In genomic region chr9:121889927-121890440, GRCm38 (mm10) we compare ENCODE assay signal across 14 mouse cellular contexts. TPM values are rescaled to one million over a fixed set of nuclear protein-coding genes. Genes with fewer than 3 reads are reported as not detected.
DNase-seq lines count a peak whose midpoint lies in the region; ATAC-seq lines count a peak whose summit lies in the region.
"Had no signal": no experiment of that assay in that cellular context is flagged by ENCODE, and none has a peak within 500 bp of the region (broad histone marks: within the 10 kb centered on the region; RNA-seq: fewer than 3 reads in every experiment).

No protein-coding gene starts in this region.

- no peak overlapping the region for H3K4me3 ChIP-seq in liver, embryonic 12.5 days
- H3K4me3 ChIP-seq in liver, embryonic 11.5 days (ENCODE audit: low read depth, low read length): no peak overlapping the region
- H3K4me3 ChIP-seq in heart, embryonic 14.5 days (ENCODE audit: control insufficient read depth in 1 of 2, insufficient read depth in 1 of 2, low read depth in 1 of 2, low read length in 2 of 2): no peak overlapping the region
- H3K4me3 ChIP-seq: midbrain, embryonic 10.5 days had no signal

- H3K4me1 ChIP-seq in liver, embryonic 12.5 days: peaks cover 7% of the 10 kb centered on the region
- peaks cover 3% of the 10 kb centered on the region for H3K4me1 ChIP-seq in liver, embryonic 11.5 days (replicated peaks; ENCODE audit: control insufficient read depth, insufficient read depth, low read length)
- peaks cover 9 to 15% of the 10 kb centered on the region in 2 experiments for H3K4me1 ChIP-seq in heart, embryonic 14.5 days (ENCODE audit: control insufficient read depth in 2 of 2, insufficient read depth in 2 of 2, low read length in 2 of 2)

- H3K27ac ChIP-seq in liver, embryonic 12.5 days: no peak overlapping the region
- H3K27ac ChIP-seq in liver, embryonic 11.5 days (ENCODE audit: low read depth, low read length): no peak overlapping the region
- 0 out of 4 replicates have a peak overlapping the region, but pooled peaks of 1 of the 2 experiments have one; percentile 5 for H3K27ac ChIP-seq in heart, embryonic 14.5 days (replicated peaks in 1 of 2; ENCODE audit: control insufficient read depth in 1 of 2, insufficient read depth in 1 of 2, low read depth in 2 of 2, low read length in 2 of 2)
- H3K27ac ChIP-seq: hindbrain, embryonic 14.5 days; midbrain, embryonic 10.5 days had no signal

- H3K9ac ChIP-seq in liver, embryonic 12.5 days: no peak overlapping the region
- H3K9ac ChIP-seq in liver, embryonic 11.5 days (ENCODE audit: low read depth, low read length): no peak overlapping the region
- H3K9ac ChIP-seq in heart, embryonic 14.5 days (ENCODE audit: low read length): peak overlapping the region; percentile 31; the same call in 1 of the 2 replicates
- H3K9ac ChIP-seq: hindbrain, embryonic 14.5 days had no signal

- no peaks in the 10 kb centered on the region for H3K27me3 ChIP-seq in liver, embryonic 12.5 days (replicated peaks)
- H3K27me3 ChIP-seq in liver, embryonic 11.5 days (replicated peaks; ENCODE audit: control insufficient read depth, insufficient read depth, low read length): no peaks in the 10 kb centered on the region
- H3K27me3 ChIP-seq in heart, embryonic 14.5 days (ENCODE audit: control insufficient read depth, insufficient read depth, low read length): no peaks in the 10 kb centered on the region

- DNase-seq in gastrocnemius, adult 18-20 months (ENCODE audit: low spot score): peak; percentile 41
- DNase-seq in gastrocnemius, postnatal 25 days: no peak
- DNase-seq in liver, embryonic 11.5 days (ENCODE audit: low spot score): no peak
- DNase-seq in 3T3-L1 (ENCODE audit: low read depth, low spot score): peak; percentile 64
- DNase-seq in yolk sac, embryonic 10.5 days (ENCODE audit: low spot score): no peak
- DNase-seq: cerebellum, adult 9-11 months had no signal

- WGBS in liver, embryonic 12.5 days (ENCODE audit: insufficient replicate concordance): 66% methylated on average over 4 of the region's 4 CpGs
- 69% methylated on average over 4 of the region's 4 CpGs for WGBS in liver, embryonic 11.5 days
- 42% methylated on average over 4 of the region's 4 CpGs for WGBS in heart, embryonic 14.5 days

- H3K36me3 ChIP-seq in liver, embryonic 12.5 days: no peaks in the 10 kb centered on the region
- no peaks in the 10 kb centered on the region for H3K36me3 ChIP-seq in liver, embryonic 11.5 days (ENCODE audit: control insufficient read depth, insufficient read depth, low read length)
- no peaks in the 10 kb centered on the region for H3K36me3 ChIP-seq in heart, embryonic 14.5 days (ENCODE audit: control insufficient read depth, insufficient read depth, low read length)
- H3K36me3 ChIP-seq: midbrain, embryonic 10.5 days had no signal

- no peaks in the 10 kb centered on the region for H3K9me3 ChIP-seq in liver, embryonic 12.5 days (replicated peaks)
- no peaks in the 10 kb centered on the region for H3K9me3 ChIP-seq in liver, embryonic 11.5 days (ENCODE audit: control insufficient read depth, low read length)
- no peaks in the 10 kb centered on the region for H3K9me3 ChIP-seq in heart, embryonic 14.5 days (ENCODE audit: control insufficient read depth, low read length)
- H3K9me3 ChIP-seq: midbrain, embryonic 10.5 days had no signal

- no peak for ATAC-seq in liver, embryonic 12.5 days
- ATAC-seq in liver, embryonic 11.5 days (replicated peaks; ENCODE audit: low FRiP score): no peak
- no peak for ATAC-seq in heart, embryonic 14.5 days (ENCODE audit: insufficient number of reproducible peaks, insufficient read depth, low FRiP score, low read depth)
- ATAC-seq in erythroid progenitor cell, adult 5-6 weeks (replicated peaks; ENCODE audit: low FRiP score, poor library complexity, severe bottlenecking): no peak

- peak overlapping the region; percentile 29; the same call in 1 of the 2 replicates for H3K4me2 ChIP-seq in liver, embryonic 12.5 days
- H3K4me2 ChIP-seq in liver, embryonic 11.5 days: no peak overlapping the region
- peak overlapping the region; percentile 54 for H3K4me2 ChIP-seq in heart, embryonic 14.5 days (ENCODE audit: low read length)

RNA-seq across cellular contexts. Expression of gene Ackr2, which starts 8.2 kb away (rescaled TPM):
- 1 to 10 TPM in 1 of 2 experiments, under 1 TPM in 1; 0.64 to 1.8 TPM for total RNA-seq in gastrocnemius, adult 18-20 months (2021)
- 1 to 10 TPM; 1.9 to 2.0 TPM for total RNA-seq in gastrocnemius, postnatal 25 days (2021)
- 0.16 and 0.19 TPM in 2 replicates for polyA plus RNA-seq in liver, embryonic 12.5 days (2016; fragmentation: Nextera tagmentation; extraction: Ambion mirVana)
- 0.19 and 0.21 TPM in 2 replicates for polyA plus RNA-seq in liver, embryonic 11.5 days (2014; fragmentation: Nextera tagmentation; extraction: Ambion mirVana)
- 1.2 and 1.3 TPM in 2 replicates for polyA plus RNA-seq in heart, embryonic 14.5 days (2014; fragmentation: Nextera tagmentation; extraction: Ambion mirVana)
- not detected in 2 replicates for total RNA-seq in erythroid progenitor cell, adult 5-6 weeks (2015; ENCODE audit: low replicate concordance)
- not detected in 2 replicates for total RNA-seq in erythroid progenitor cell, adult 5-6 weeks (2017; ENCODE audit: low replicate concordance)
- polyA plus RNA-seq: C2C12 had no signal

RNA-seq across cellular contexts. Expression of gene Cyp8b1, which starts 26.1 kb away (rescaled TPM):
- not detected for total RNA-seq in gastrocnemius, adult 18-20 months (2021)
- total RNA-seq in gastrocnemius, postnatal 25 days (2021): not detected
- 0.22 and 0.27 TPM in 2 replicates for polyA plus RNA-seq in liver, embryonic 12.5 days (2016; fragmentation: Nextera tagmentation; extraction: Ambion mirVana)
- not detected in 2 replicates for polyA plus RNA-seq in liver, embryonic 11.5 days (2014; fragmentation: Nextera tagmentation; extraction: Ambion mirVana)
- polyA plus RNA-seq in heart, embryonic 14.5 days (2014; fragmentation: Nextera tagmentation; extraction: Ambion mirVana): not detected in 2 replicates
- not detected in 2 replicates for total RNA-seq in erythroid progenitor cell, adult 5-6 weeks (2015; ENCODE audit: low replicate concordance)
- not detected in 2 replicates for total RNA-seq in erythroid progenitor cell, adult 5-6 weeks (2017; ENCODE audit: low replicate concordance)
- total RNA-seq: left cerebral cortex, postnatal 14 days had no signal
- polyA plus RNA-seq: C2C12; hindbrain, embryonic 14.5 days; midbrain, embryonic 10.5 days; neural tube, embryonic 14.5 days had no signal

RNA-seq across cellular contexts. Expression of gene Higd1a, which starts 31.8 kb away (rescaled TPM):
- total RNA-seq in gastrocnemius, adult 18-20 months (2021): 10 to 100 TPM; 82.9 to 95.7 TPM
- total RNA-seq in gastrocnemius, postnatal 25 days (2021): 100 to 1,000 TPM; 110 to 115 TPM
- 135 and 145 TPM in 2 replicates for polyA plus RNA-seq in liver, embryonic 12.5 days (2016; fragmentation: Nextera tagmentation; extraction: Ambion mirVana)
- polyA plus RNA-seq in liver, embryonic 11.5 days (2014; fragmentation: Nextera tagmentation; extraction: Ambion mirVana): 205 and 214 TPM in 2 replicates
- 252 and 275 TPM in 2 replicates for polyA plus RNA-seq in heart, embryonic 14.5 days (2014; fragmentation: Nextera tagmentation; extraction: Ambion mirVana)
- 23.4 and 24.3 TPM in 2 replicates for total RNA-seq in erythroid progenitor cell, adult 5-6 weeks (2015; ENCODE audit: low replicate concordance)
- 11.7 and 19.4 TPM in 2 replicates for total RNA-seq in erythroid progenitor cell, adult 5-6 weeks (2017; ENCODE audit: low replicate concordance)

RNA-seq across cellular contexts. Expression of gene Ccdc13, which starts 50.7 kb away (rescaled TPM):
- under 1 TPM in 1 of 2 experiments, not detected in 1; 0.17 TPM for total RNA-seq in gastrocnemius, adult 18-20 months (2021)
- under 1 TPM; 0.32 to 0.46 TPM for total RNA-seq in gastrocnemius, postnatal 25 days (2021)
- not detected in 2 replicates for polyA plus RNA-seq in liver, embryonic 12.5 days (2016; fragmentation: Nextera tagmentation; extraction: Ambion mirVana)
- polyA plus RNA-seq in liver, embryonic 11.5 days (2014; fragmentation: Nextera tagmentation; extraction: Ambion mirVana): 0.49 TPM in 1 of 2 replicates, not detected in the other
- 0.22 and 0.27 TPM in 2 replicates for polyA plus RNA-seq in heart, embryonic 14.5 days (2014; fragmentation: Nextera tagmentation; extraction: Ambion mirVana)
- not detected in 2 replicates for total RNA-seq in erythroid progenitor cell, adult 5-6 weeks (2015; ENCODE audit: low replicate concordance)
- not detected in 2 replicates for total RNA-seq in erythroid progenitor cell, adult 5-6 weeks (2017; ENCODE audit: low replicate concordance)

Comparison
In these comparisons a context has a peak if more than half of its experiments do, and no peak if none do; other contexts are left out.
1. DNase-seq: peak in gastrocnemius, adult 18-20 months (single experiment) and 3T3-L1 (single experiment); none in gastrocnemius, postnatal 25 days (single experiment), liver, embryonic 11.5 days (single experiment) and yolk sac, embryonic 10.5 days (single experiment).